Mouse (Mus musculus) heart, postnatal 0 days (tissue): ENCODE data around the gene Oas1d.

Experiments used
- CTCF ChIP-seq: IDR thresholded peaks from 2 replicates; pipeline ENCODE4 v1.5.1; 2016; ENCODE audit warnings: antibody characterized with exemption, control low read depth, low read depth
- EP300 ChIP-seq: IDR thresholded peaks from 2 replicates; pipeline ENCODE4 v1.6.1; 2016; ENCODE audit warnings: antibody characterized with exemption, low read depth

GRCm38 (mm10) chr5:120969703-120970102 is 55.4 kb downstream of the Oas1d start:
- no peak for TF ChIP-seq CTCF
- TF ChIP-seq EP300, result no peak
